In genomic region chr8:80869881-80870328, GRCm38 (mm10) we compare ENCODE assay signal across 8 mouse cellular contexts. TPM values are rescaled to one million over a fixed set of nuclear protein-coding genes. Genes with fewer than 3 reads are reported as not detected.
DNase-seq lines count a peak whose midpoint lies in the region; ATAC-seq lines count a peak whose summit lies in the region.

No protein-coding gene starts in this region.

- peak overlapping the region; percentile 38; the same call in 1 of the 2 replicates for H3K4me2 ChIP-seq in lung, embryonic 15.5 days
- no peak overlapping the region for H3K4me2 ChIP-seq in hindbrain, embryonic 16.5 days (ENCODE audit: low read length)
- H3K4me2 ChIP-seq in neural tube, embryonic 15.5 days: no peak overlapping the region; the same call in 1 of the 2 replicates

- DNase-seq in lung, postnatal 4 days: no peak
- DNase-seq in cerebellum, adult 11-12 months: no peak
- no peak for DNase-seq in c-Kit-positive CD71-positive TER-119-positive erythroid progenitor cells, embryonic 14.5 days (ENCODE audit: low spot score)

- H3K9ac ChIP-seq in lung, embryonic 15.5 days: no peak overlapping the region
- no peak overlapping the region for H3K9ac ChIP-seq in hindbrain, embryonic 16.5 days (ENCODE audit: low read depth, low read length)
- no peak overlapping the region for H3K9ac ChIP-seq in neural tube, embryonic 15.5 days (replicated peaks)

- no peaks in the 10 kb centered on the region for H3K9me3 ChIP-seq in erythroblast, embryonic 14.5 days (ENCODE audit: control insufficient read depth, low read length)
- H3K9me3 ChIP-seq in lung, embryonic 15.5 days: no peaks in the 10 kb centered on the region
- no peaks in the 10 kb centered on the region for H3K9me3 ChIP-seq in hindbrain, embryonic 16.5 days (ENCODE audit: control insufficient read depth, low read length)
- no peaks in the 10 kb centered on the region for H3K9me3 ChIP-seq in neural tube, embryonic 15.5 days (replicated peaks)

- H3K4me1 ChIP-seq in erythroblast, embryonic 14.5 days (ENCODE audit: control insufficient read depth): peaks cover 63% of the 10 kb centered on the region
- peaks cover 58% of the 10 kb centered on the region for H3K4me1 ChIP-seq in lung, embryonic 15.5 days
- H3K4me1 ChIP-seq in hindbrain, embryonic 16.5 days (ENCODE audit: control insufficient read depth, insufficient read depth, low read depth, low read length): peaks cover 18% of the 10 kb centered on the region
- H3K4me1 ChIP-seq in neural tube, embryonic 15.5 days: peaks cover 49% of the 10 kb centered on the region

- 51% methylated on average over 11 of the region's 11 CpGs for WGBS in lung, embryonic 15.5 days
- 42% methylated on average over 11 of the region's 11 CpGs for WGBS in hindbrain, embryonic 16.5 days
- 44% methylated on average over 11 of the region's 11 CpGs for WGBS in neural tube, embryonic 15.5 days

- H3K4me3 ChIP-seq in erythroblast, embryonic 14.5 days (replicated peaks): peak overlapping the region; percentile 8
- H3K4me3 ChIP-seq in lung, embryonic 15.5 days: no peak overlapping the region
- no peak overlapping the region for H3K4me3 ChIP-seq in hindbrain, embryonic 16.5 days (ENCODE audit: low read length)
- no peak overlapping the region for H3K4me3 ChIP-seq in neural tube, embryonic 15.5 days (replicated peaks)

- H3K27me3 ChIP-seq in erythroblast, embryonic 14.5 days (ENCODE audit: control insufficient read depth): no peaks in the 10 kb centered on the region
- no peaks in the 10 kb centered on the region for H3K27me3 ChIP-seq in lung, embryonic 15.5 days
- no peaks in the 10 kb centered on the region for H3K27me3 ChIP-seq in hindbrain, embryonic 16.5 days (replicated peaks; ENCODE audit: control insufficient read depth, insufficient read depth, low read length)
- no peaks in the 10 kb centered on the region for H3K27me3 ChIP-seq in neural tube, embryonic 15.5 days (replicated peaks)

- H3K27ac ChIP-seq in lung, embryonic 15.5 days: peak overlapping the region; percentile 86
- H3K27ac ChIP-seq in hindbrain, embryonic 16.5 days (ENCODE audit: low read depth, low read length): peak overlapping the region; percentile 61
- H3K27ac ChIP-seq in neural tube, embryonic 15.5 days (replicated peaks): peak overlapping the region; percentile 58

- no peak for ATAC-seq in erythroblast, adult 5-6 weeks (replicated peaks; ENCODE audit: low FRiP score, poor library complexity, severe bottlenecking)
- ATAC-seq in lung, embryonic 15.5 days (ENCODE audit: borderline replicate concordance, extremely low read depth, low FRiP score, low TSS enrichment): no peak
- peak; percentile 62 for ATAC-seq in hindbrain, embryonic 16.5 days
- 0 out of 2 replicates have a peak, but pooled peaks have one; percentile 33 for ATAC-seq in neural tube, embryonic 15.5 days (ENCODE audit: low FRiP score)

- peaks cover 21% of the 10 kb centered on the region for H3K36me3 ChIP-seq in erythroblast, embryonic 14.5 days (ENCODE audit: control insufficient read depth)
- H3K36me3 ChIP-seq in lung, embryonic 15.5 days: no peaks in the 10 kb centered on the region
- no peaks in the 10 kb centered on the region for H3K36me3 ChIP-seq in hindbrain, embryonic 16.5 days (ENCODE audit: control insufficient read depth, insufficient read depth, low read length)
- no peaks in the 10 kb centered on the region for H3K36me3 ChIP-seq in neural tube, embryonic 15.5 days

RNA-seq across cellular contexts. Expression of gene Gab1, which starts 10.4 kb away (rescaled TPM):
- 0.24 and 0.41 TPM in 2 replicates for polyA plus RNA-seq in erythroblast, embryonic 14.5 days (2012)
- total RNA-seq in erythroblast, adult 5-6 weeks (2015; ENCODE audit: low replicate concordance): 4.4 and 7.5 TPM in 2 replicates
- 2.0 and 2.5 TPM in 2 replicates for total RNA-seq in erythroblast, adult 5-6 weeks (2017; ENCODE audit: low replicate concordance)
- polyA plus RNA-seq in lung, embryonic 15.5 days (2015; fragmentation: Nextera tagmentation; extraction: Ambion mirVana): 20.2 and 22.2 TPM in 2 replicates
- 9.3 and 13.1 TPM in 2 replicates for polyA plus RNA-seq in hindbrain, embryonic 16.5 days (2015; fragmentation: Nextera tagmentation; extraction: Ambion mirVana)
- 9.6 and 11.4 TPM in 2 replicates for polyA plus RNA-seq in neural tube, embryonic 15.5 days (2015; fragmentation: Nextera tagmentation; extraction: Ambion mirVana)

Comparison
In these comparisons a context has a peak if more than half of its experiments do, and no peak if none do; other contexts are left out.
1. ATAC-seq: peak in hindbrain, embryonic 16.5 days (single experiment) and neural tube, embryonic 15.5 days (single experiment); none in erythroblast, adult 5-6 weeks (single experiment) and lung, embryonic 15.5 days (single experiment).
2. Peak in every context shown above with its lines, with median percentiles within 50 percentile points of each other: H3K27ac ChIP-seq.